ENCODE assay signal across 19 mouse cellular contexts in genomic region chr12:100776991-100777390, GRCm38 (mm10).
"Had no signal": no experiment of that assay in that cellular context is flagged by ENCODE, and none has a peak within 500 bp of the region (broad histone marks: within the 10 kb centered on the region; RNA-seq: fewer than 3 reads in every experiment).

No protein-coding gene starts in this region.

- H3K4me3 ChIP-seq: limb, embryonic 12.5 days; limb, embryonic 15.5 days; myocyte; neural tube, embryonic 13.5 days had no signal

- H3K9ac ChIP-seq: limb, embryonic 12.5 days; limb, embryonic 15.5 days; liver, embryonic 14.5 days; liver, postnatal 0 days; lung, embryonic 14.5 days; neural tube, embryonic 13.5 days had no signal

- H3K27me3 ChIP-seq: limb, embryonic 12.5 days; limb, embryonic 15.5 days; neural tube, embryonic 13.5 days had no signal

- H3K27ac ChIP-seq: limb, embryonic 12.5 days; limb, embryonic 15.5 days; liver, embryonic 14.5 days; neural tube, embryonic 13.5 days; stomach, postnatal 0 days had no signal

- ATAC-seq: liver, postnatal 0 days; lung, postnatal 0 days had no signal

- H3K36me3 ChIP-seq: limb, embryonic 12.5 days; limb, embryonic 15.5 days; neural tube, embryonic 13.5 days had no signal

- DNase-seq: kidney, adult 8-10 months; kidney, postnatal 14 days; kidney, postnatal 4 days; left cerebral cortex, postnatal 4 days; lung, embryonic 14.5 days; midbrain, embryonic 14.5 days; thymus, adult 2 months; thymus, postnatal 14 days; thymus, postnatal 4 days had no signal

- H3K4me2 ChIP-seq: limb, embryonic 12.5 days; limb, embryonic 15.5 days; liver, embryonic 11.5 days; lung, embryonic 14.5 days; midbrain, embryonic 11.5 days; neural tube, embryonic 13.5 days had no signal

- H3K9me3 ChIP-seq: limb, embryonic 12.5 days; limb, embryonic 15.5 days; neural tube, embryonic 13.5 days had no signal
